Mouse (Mus musculus): ENCODE measurements around the gene Hpd. TPM values are rescaled to one million over a fixed set of nuclear protein-coding genes. Genes with fewer than 3 reads are reported as not detected.
A peak's percentile ranks its signal among the peaks of the same experiment; 100 is the strongest.
"Not testable (repeated sequence)": the region's sequence is repeated elsewhere in the genome, so short reads cannot be mapped to it uniquely, and the experiment has no call there.

The Hpd gene
- total RNA-seq (2014; fragmentation: Nextera tagmentation) (not detected in 2 replicates), total RNA-seq (2017) (not detected in 2 replicates)

DNA sequence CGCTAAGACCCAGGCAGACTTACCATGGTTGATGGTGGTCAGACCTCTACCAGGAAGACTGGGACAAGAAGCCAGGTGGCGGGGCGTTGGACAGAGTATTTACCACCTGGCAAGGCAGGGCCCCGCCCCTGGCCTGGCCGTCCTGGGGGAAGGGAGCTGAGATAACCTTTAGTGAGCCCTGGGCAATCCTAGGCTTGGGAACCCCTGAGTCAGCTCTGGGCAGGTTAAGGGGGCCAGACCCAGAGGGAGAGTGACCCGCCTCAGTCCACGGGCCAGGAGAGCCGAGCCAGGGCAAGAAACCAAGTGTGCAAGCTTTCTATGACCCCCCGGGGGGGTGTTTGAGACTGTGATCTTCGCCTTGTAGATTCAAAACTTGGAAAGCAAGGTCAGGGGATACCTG, at the start of gene Hpd:
TSS of gene Hpd (minus strand) at position 77 of the 400 bp plus-strand sequence.
- 0 out of 2 replicates have a peak, but pooled peaks have one; percentile 21 for ATAC-seq (replicated peaks; ENCODE audit: low FRiP score, low TSS enrichment, poor library complexity, severe bottlenecking)

DNA sequence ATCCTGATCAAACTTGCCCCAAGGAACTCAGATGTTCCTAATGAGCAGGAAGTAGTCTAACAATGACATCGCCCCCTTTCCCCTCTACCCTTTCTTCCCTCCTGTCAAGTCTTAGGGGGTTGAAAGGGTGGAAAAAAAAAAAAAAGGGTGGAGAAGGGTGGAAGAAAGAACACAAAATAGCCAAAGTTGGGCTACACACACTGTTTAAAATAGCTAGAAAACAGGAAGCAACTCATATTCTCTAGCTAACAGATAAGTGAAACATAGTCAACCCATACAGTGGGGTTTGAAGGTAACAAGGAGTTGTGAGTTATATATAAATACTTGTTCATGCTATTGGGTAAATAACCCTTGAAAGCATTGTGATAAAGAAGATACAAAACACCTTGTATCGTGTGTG, 49.7 kb upstream of the Hpd start:
- no peak for ATAC-seq (replicated peaks; ENCODE audit: low FRiP score, low TSS enrichment, poor library complexity, severe bottlenecking)

DNA sequence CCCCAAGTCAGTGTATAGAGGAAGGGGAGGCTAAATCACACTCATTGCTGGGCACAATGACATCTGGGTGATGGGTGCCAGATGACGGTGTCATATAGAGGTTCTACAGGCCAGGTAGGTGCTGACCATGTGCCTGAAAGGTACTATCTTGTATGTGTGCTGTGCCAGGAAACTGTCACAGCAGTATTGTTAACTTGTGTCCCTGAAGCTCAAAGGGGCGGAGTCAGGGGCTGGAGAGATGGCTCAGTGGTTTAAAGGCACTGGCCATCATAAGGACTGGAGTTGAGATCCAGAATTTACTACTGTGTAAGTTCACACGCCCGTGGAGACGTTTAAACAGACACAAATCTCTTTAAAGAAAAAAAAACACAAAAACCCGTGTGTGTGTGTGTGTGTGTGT, 46.8 kb upstream of the Hpd start:
- ATAC-seq (replicated peaks; ENCODE audit: low FRiP score, low TSS enrichment, poor library complexity, severe bottlenecking): peak; percentile 46; the same call in 1 of the 2 replicates

DNA sequence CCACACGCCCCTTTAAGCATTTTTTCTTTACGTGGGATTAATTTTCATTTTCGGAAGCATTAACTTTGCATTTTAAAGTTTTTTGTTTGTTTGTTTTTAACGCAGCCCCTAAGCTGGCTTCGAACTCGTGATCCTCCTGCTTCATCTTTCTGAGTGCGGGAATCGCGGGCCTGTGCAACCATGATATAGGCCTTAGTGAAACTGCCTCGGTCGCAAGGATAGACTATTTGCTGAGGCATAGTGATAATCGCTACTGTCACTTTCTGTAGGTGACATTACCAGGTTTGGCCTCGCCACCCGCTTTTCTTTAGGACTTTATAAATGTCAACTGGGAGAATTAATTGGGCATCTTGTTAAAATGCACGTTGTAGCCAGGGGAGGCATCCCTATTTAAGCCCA, 46.0 kb upstream of the Hpd start:
- ATAC-seq (replicated peaks; ENCODE audit: low FRiP score, low TSS enrichment, poor library complexity, severe bottlenecking): no peak

DNA sequence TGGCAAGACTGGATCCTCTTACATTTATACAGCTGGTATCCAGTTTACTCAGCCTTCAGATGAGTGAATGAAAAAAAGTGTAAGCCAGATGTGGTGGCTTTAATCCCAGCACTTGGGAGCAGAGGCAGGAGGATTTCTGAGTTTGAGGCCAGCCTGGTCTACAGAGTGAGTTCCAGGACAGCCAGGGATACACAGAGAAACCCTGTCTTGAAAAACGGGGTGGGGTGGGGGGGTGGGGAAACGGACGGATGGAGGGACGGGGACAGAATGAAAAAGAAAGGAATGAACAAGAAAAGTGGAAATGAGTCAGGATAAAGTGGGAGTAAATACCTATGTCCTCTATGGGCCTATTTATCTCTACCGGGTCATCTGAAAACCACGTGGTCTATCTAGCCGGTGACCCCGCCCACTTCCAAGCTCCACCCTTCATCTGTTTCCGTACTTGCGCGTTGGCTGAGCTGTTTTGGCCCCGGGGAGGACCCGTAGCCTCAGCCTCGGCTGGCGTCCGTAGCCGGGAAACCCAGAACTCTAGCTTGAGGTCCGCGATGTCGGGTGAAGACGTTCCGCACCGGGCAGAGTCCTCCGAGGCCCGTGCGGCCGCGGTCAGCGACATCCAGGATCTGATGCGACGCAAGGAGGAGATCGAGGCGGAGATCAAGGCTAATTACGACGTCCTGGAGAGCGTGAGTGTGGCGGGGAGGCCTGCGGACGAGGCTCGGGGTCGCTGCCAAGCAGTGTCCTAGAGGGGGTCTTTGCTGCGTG, 45.4 kb upstream of the Hpd start:
- ATAC-seq (replicated peaks; ENCODE audit: low FRiP score, low TSS enrichment, poor library complexity, severe bottlenecking): peak; percentile 82

DNA sequence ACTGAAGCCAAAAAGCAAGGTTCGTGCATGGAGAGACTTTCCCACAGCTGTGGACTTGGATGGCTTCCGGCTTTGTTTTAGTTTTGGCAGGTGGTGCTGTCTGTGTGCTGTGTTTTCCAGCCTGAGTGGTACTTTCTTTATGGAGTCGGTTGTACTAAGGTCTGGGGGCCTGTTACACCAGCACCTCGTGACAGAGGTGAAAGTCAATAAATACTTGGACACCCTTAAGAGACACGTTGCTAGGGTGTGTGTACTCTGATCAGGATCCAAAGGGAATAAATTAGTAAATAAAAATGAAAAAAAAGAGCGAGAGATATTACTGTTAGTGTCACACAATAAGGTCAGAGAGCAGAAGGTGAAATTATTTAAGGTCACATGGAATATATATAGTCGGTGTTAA, 44.3 kb upstream of the Hpd start:
- no peak for ATAC-seq (replicated peaks; ENCODE audit: low FRiP score, low TSS enrichment, poor library complexity, severe bottlenecking)

DNA sequence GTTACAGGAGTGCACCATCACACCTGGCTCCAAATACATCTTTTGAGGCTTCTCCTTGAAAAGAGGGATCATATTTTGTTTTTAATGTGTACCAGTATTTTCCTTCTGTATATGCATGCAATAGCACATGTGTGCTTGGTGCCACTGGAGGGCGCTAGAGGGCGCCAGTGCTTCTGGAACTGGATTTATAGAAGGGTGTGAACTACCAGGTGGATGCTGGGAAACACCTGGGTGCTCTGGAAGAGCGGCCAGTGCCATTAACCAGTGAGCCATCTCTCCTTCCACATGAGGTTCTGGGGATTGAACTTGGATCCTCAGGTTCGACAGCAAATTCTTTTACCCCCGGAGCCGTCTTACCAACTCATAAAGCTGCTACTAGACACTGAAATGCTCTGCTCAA, 41.3 kb upstream of the Hpd start:
- ATAC-seq (replicated peaks; ENCODE audit: low FRiP score, low TSS enrichment, poor library complexity, severe bottlenecking): not testable (repeated sequence)

DNA sequence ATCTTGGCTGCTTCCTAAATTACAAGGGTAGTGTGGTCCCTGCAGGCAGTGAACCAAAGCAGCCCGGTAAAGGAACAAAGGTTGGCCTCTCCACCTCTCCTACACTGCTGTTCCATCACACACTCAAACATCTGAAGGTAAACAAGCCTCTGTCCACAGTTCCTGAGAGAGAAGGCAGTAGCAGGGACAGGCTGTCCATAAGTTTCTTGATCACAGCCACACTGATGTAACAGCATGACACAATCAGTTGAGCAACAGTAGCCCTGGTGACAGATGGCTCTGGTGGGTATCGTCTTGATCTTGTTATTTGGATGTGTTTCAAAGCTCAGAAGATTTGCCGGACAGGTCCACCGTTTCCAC, 40.5 kb upstream of the Hpd start:
- ATAC-seq (replicated peaks; ENCODE audit: low FRiP score, low TSS enrichment, poor library complexity, severe bottlenecking): peak; percentile 82

DNA sequence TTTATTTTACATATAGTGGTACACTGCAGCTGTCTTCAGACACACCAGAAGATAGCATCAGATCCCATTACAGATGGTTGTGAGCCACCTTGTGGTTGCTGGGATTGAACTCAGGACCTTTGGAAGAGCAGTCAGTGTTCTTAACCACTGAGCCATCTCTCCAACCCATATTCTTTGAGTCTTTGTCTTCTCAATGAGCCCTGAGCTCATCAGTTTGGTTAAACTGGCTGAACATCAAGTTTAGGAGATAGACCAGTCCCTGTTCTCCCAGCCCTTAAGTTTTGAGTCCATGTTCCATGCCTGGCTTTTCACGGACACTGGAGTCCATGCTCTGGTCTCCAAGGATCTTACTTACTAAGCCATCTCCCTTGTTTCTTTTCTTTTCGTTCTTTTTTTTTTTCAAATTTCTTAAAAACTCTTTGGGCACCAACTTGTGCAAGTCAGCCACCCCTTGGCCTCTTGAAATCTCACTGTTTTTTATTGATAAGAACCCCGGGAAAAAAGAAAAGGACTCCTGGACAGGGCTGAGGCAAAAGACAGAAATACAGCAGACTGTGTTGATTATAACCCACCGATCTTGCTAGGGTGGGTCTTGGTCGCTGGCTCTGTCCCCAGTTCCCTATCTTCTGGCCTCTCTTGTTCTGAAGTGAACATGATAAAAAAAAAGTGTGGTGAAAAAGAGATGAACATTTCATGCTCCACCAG, 40.0 kb upstream of the Hpd start:
- peak; percentile 95 for ATAC-seq (replicated peaks; ENCODE audit: low FRiP score, low TSS enrichment, poor library complexity, severe bottlenecking)

DNA sequence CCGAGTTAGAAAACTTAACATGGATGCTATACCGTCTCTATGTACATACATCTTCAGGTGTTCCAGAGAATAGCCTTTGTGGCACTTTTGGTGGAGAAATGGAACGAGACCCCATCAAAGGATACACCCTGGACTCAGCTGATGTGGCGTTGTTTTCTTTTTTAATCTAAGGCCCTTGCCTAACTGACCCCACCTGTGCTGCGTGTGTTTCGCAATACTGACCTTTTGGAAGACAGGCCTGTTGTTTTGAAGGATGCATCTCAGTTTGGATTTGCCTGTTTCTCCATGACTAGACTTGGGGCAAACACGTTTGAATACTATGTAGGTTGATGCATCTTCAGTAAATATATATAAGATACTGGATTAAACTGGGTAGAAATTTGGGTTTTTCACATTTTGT, 21.1 kb upstream of the Hpd start:
- not testable (repeated sequence) for ATAC-seq (replicated peaks; ENCODE audit: low FRiP score, low TSS enrichment, poor library complexity, severe bottlenecking)

DNA sequence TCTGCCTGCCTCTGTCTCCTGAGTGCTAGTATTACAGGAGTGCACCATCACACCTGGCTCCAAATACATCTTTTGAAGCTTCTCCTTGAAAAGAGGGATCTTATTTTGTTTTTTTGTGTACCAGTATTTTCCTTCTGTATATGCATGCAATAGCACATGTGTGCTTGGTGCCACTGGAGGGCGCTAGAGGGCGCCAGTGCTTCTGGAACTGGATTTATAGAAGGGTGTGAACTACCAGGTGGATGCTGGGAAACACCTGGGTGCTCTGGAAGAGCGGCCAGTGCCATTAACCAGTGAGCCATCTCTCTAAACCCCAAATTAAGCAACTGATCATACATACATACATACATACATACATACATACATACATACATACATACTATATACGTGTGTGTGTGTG, 20.2 kb upstream of the Hpd start:
- ATAC-seq (replicated peaks; ENCODE audit: low FRiP score, low TSS enrichment, poor library complexity, severe bottlenecking): not testable (repeated sequence)

DNA sequence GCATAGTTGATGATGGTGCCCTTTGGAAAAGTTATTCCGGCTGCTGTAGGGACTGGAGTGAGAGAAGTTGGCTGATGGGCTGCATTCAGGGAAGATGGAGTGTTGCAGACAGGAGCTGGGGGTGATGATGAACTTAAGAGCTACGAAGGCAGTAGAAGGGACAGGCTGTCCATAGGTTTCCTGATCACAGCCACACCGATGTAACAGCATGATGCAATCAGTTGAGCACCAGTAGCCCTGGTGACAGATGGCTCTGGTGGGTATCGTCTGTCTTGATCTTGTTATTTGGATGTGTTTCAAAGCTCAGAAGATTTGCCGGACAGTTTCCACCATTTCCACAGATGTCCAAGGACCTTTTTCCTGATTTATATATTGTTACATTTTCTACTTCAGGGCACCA, 19.5 kb upstream of the Hpd start:
- ATAC-seq (replicated peaks; ENCODE audit: low FRiP score, low TSS enrichment, poor library complexity, severe bottlenecking): peak; percentile 43

DNA sequence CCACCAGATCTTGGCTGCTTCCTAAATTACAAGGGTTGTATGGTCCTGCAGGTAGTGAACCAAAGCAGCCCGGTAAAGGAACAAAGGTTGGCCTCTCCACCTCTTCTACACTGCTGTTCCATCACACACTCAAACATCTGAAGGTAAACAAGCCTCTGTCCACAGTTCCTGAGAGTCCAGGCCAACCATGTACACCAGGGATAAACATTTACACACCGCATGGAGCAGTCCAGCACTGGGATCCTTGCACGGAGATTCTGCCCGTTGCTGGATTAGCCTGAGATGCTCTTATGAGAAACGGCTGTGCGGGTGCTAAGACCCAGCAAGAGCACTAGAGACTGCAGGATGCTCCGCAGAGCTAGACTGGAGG, 19.0 kb upstream of the Hpd start:
- peak; percentile 32; the same call in 1 of the 2 replicates for ATAC-seq (replicated peaks; ENCODE audit: low FRiP score, low TSS enrichment, poor library complexity, severe bottlenecking)

DNA sequence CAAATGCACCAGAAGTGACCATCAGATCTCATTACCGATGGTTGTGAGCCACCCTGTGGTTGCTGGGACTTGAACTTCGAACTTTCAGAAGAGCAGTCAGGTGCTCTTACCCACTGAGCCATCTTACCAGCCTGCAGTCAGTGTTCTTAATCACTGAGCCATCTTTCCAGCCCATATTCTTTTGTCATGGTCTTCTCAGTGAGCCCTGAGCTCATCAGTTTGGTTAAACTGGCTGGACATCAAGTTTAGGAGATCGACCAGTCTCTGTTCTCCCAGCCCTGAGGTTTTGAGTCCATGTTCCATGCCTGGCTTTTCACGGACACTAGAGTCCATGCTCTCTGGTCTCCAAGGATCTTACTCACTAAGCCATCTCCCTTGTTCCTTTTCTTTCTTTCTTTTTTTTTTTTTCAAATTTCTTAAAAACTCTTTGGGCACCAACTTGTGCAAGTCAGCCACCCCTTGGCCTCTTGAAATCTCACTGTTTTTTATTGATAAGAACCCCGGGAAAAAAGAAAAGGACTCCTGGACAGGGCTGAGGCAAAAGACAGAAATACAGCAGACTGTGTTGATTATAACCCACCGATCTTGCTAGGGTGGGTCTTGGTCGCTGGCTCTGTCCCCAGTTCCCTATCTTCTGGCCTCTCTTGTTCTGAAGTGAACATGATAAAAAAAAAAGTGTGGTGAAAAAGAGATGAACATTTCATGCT, 18.4 kb upstream of the Hpd start:
- ATAC-seq (replicated peaks; ENCODE audit: low FRiP score, low TSS enrichment, poor library complexity, severe bottlenecking): peak; percentile 92

DNA sequence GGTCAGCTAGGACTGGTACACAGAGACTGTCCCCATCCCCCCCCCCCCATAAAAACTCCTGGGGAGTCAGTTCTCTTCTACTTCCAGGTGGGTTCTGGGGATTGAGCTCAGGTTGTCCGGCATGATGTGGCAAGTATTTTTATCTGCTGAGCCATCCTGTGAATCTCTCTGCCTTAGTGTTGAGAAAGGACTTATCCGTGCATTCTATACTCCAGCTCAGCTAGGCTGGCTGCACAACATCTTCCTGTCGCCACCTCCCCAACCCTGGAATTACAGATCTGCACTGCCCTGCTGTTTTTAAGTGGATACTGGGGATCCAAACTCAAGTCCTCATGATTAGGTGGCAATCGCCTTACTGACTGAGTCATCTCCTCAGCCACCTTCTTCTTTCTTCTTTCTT, 16.0 kb upstream of the Hpd start:
- no peak for ATAC-seq (replicated peaks; ENCODE audit: low FRiP score, low TSS enrichment, poor library complexity, severe bottlenecking)

DNA sequence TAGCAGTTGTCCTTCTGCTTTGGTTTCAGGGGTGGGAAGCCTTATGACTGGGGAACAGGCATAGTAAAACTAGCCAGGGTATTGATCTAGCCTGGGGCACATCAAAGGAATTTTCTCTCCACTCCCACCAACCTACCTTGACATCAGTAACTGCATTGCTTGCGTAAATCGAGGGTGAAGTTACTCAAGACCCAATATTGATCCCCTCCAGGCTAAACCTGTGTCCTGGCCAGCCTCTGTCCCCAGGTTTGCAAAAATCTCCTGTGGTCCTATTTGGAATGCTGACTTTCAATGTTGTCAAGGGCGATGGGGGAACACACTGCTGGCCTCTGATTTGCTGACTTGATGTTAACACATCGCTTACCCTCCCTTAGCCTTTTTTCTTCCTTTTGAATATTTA, 14.2 kb upstream of the Hpd start:
- no peak for ATAC-seq (replicated peaks; ENCODE audit: low FRiP score, low TSS enrichment, poor library complexity, severe bottlenecking)

DNA sequence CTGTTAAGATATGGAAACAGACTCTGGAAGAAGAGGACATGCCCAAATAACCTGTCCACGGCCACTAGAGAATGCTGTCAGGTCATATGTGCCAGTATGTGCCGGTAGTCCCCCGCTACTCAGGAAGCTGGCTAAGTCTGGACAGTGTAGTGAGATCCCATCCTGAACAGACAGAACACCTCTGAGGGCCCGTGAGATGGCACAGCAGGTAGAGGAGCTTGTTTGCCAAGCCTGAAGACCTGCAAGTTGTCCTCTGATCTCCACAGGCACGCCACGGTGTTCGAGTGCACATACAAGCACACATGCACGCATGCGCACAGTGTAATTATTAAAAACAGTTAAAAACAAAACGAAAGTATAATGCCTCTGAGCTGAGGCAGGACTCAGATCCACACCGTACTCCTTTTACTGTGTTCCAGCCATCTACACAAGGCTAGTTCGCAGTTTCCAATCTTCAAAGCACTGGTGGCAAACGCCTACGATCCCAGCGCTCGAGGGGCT, 13.0 kb upstream of the Hpd start:
- ATAC-seq (replicated peaks; ENCODE audit: low FRiP score, low TSS enrichment, poor library complexity, severe bottlenecking): no peak

DNA sequence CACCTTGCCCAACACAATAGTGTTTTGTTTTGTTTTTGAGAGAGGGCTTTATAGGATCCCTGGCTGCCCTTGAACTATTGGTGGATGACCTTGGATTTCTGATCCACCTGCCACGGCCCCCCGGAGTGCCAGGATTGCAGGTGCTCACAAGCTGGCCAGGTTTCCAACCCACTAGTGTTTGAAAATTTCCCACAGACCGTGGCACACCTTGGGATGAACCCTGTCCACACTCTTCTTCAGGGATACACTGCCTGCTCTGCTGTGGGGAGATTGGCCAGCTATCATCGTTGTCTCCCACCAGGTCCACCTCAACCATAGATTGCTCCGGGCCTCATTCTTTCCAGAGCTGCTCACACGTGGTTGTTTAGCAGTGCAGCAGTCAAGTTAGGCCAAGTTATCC, 12.3 kb upstream of the Hpd start:
- no peak for ATAC-seq (replicated peaks; ENCODE audit: low FRiP score, low TSS enrichment, poor library complexity, severe bottlenecking)

DNA sequence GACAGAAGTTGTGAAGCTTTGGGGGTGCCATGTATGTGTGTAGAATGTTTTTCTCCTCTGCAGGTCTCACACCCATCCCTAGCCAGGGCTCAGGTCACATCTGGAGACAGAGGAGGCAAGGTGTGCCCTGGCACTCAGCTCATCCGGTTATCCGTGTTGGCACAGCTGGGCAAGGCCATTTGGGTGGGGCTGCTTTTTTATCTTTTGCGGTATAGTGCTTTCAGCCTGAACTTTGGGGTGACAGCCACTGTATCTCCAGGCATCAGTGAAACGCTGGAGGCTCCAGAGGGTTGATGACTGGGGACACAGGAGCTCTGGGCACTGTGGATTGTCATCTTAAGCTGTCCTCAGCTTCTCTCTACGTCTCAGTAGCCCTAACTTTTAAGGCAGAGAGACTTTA, 10.9 kb upstream of the Hpd start:
- ATAC-seq (replicated peaks; ENCODE audit: low FRiP score, low TSS enrichment, poor library complexity, severe bottlenecking): peak; percentile 88

DNA sequence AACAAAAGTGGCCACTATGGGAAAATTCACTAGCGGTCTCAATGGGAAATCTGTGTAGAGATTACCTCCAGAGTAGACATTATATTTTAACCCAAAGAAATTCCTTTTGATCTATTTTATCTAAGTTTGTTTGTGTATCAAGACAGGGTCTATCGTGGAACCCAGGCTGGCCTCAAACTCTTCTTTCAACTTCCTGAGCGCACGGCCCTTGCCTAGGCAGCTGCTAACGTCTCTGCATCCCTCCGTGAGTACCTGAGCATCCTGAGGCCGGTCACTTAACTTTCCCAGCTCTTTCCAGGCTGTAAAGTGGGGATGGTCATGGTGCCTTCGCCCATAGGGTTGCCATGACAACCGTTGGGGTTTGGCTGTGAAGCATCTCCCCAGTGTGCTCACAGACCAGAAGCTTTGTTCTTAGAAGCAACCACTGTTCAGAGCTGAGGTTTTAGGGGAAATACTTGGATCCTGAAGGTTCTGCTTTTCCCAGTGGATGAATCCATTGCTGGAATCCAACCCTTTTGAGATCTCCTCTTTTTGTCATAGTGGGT, 10.2 kb upstream of the Hpd start:
- ATAC-seq (replicated peaks; ENCODE audit: low FRiP score, low TSS enrichment, poor library complexity, severe bottlenecking): no peak

Data from megakaryocyte-erythroid progenitor cell, adult 5-6 weeks (primary cell).